ENCODE assay signal across 28 mouse cellular contexts in genomic region chr14:24293631-24294030, GRCm38 (mm10). TPM values are rescaled to one million over a fixed set of nuclear protein-coding genes. Genes with fewer than 3 reads are reported as not detected.
"Had no signal": no experiment of that assay in that cellular context is flagged by ENCODE, and none has a peak within 500 bp of the region (broad histone marks: within the 10 kb centered on the region; RNA-seq: fewer than 3 reads in every experiment).

No protein-coding gene starts in this region.

- H3K9me3 ChIP-seq: liver, embryonic 15.5 days; midbrain, embryonic 10.5 days; midbrain, embryonic 12.5 days; neural tube, embryonic 13.5 days; neural tube, embryonic 15.5 days had no signal

- H3K4me1 ChIP-seq: liver, embryonic 15.5 days; midbrain, embryonic 10.5 days; midbrain, embryonic 12.5 days; neural tube, embryonic 13.5 days; neural tube, embryonic 15.5 days had no signal

- H3K4me3 ChIP-seq: liver, embryonic 15.5 days; midbrain, embryonic 10.5 days; midbrain, embryonic 12.5 days; myocyte; neural tube, embryonic 13.5 days; neural tube, embryonic 15.5 days had no signal

- H3K27me3 ChIP-seq: liver, embryonic 15.5 days; midbrain, embryonic 12.5 days; neural tube, embryonic 13.5 days; neural tube, embryonic 15.5 days had no signal

- H3K9ac ChIP-seq: liver, embryonic 15.5 days; lung, embryonic 14.5 days; midbrain, embryonic 12.5 days; neural tube, embryonic 13.5 days; neural tube, embryonic 15.5 days had no signal

- H3K27ac ChIP-seq: liver, embryonic 15.5 days; midbrain, embryonic 10.5 days; midbrain, embryonic 12.5 days; neural tube, embryonic 13.5 days; neural tube, embryonic 15.5 days had no signal

- DNase-seq: lung, adult 18-20 months; lung, embryonic 14.5 days; lung, postnatal 10 days; lung, postnatal 4 days; midbrain, embryonic 14.5 days; retina, postnatal 1 day; right cerebral cortex, adult 18-20 months; right cerebral cortex, postnatal 25 days; right cerebral cortex, postnatal 4 days; spleen, adult 18-20 months; thymus, adult 18-20 months; thymus, postnatal 14 days; thymus, postnatal 36 days had no signal

- H3K36me3 ChIP-seq: liver, embryonic 15.5 days; midbrain, embryonic 10.5 days; midbrain, embryonic 12.5 days; neural tube, embryonic 13.5 days; neural tube, embryonic 15.5 days had no signal

RNA-seq across cellular contexts. Expression of gene E330034G19Rik, which starts 0.6 kb away (rescaled TPM):
- total RNA-seq: megakaryocyte, adult 5-6 weeks; megakaryocyte-erythroid progenitor cell, adult 5-6 weeks had no signal
- polyA plus RNA-seq: liver, embryonic 15.5 days; lung, embryonic 14.5 days; lung, embryonic 16.5 days; midbrain, embryonic 10.5 days; midbrain, embryonic 12.5 days; midbrain, embryonic 14.5 days; midbrain, embryonic 16.5 days; myocyte; neural tube, embryonic 11.5 days; neural tube, embryonic 13.5 days; neural tube, embryonic 15.5 days; small intestine, adult 2 months; stomach, embryonic 14.5 days; stomach, embryonic 16.5 days; thymus, postnatal 0 days had no signal
